Mouse (Mus musculus): Measurements from ENCODE around the gene Aloxe3. TPM values are rescaled to one million over a fixed set of nuclear protein-coding genes. Genes with fewer than 3 reads are reported as not detected.
A peak's percentile ranks its signal among the peaks of the same experiment; 100 is the strongest.

The Aloxe3 gene
- polyA plus RNA-seq, 1 experiment from 2014 or later, result 0.09 TPM

- Histone ChIP-seq H3K4me3 (ENCODE audit: control insufficient read depth in 1 of 2, insufficient read depth in 1 of 2, low read depth in 1 of 2, low read length in 2 of 2) (peak overlapping the region; percentile 70 to 73), H3K9me3 (ENCODE audit: control insufficient read depth, low read length) (no peaks in the 10 kb centered on the region), H3K4me1 (ENCODE audit: control insufficient read depth in 2 of 2, insufficient read depth in 2 of 2, low read length in 2 of 2) (peaks cover 13 to 35% of the 10 kb centered on the region in 2 experiments), H3K4me2 (ENCODE audit: low read length) (peak overlapping the region; percentile 84), H3K27ac (replicated peaks in 1 of 2; ENCODE audit: control insufficient read depth in 1 of 2, insufficient read depth in 1 of 2, low read depth in 2 of 2, low read length in 2 of 2) (peak overlapping the region; percentile 82), H3K9ac (ENCODE audit: low read length) (peak overlapping the region; percentile 77), H3K36me3 (ENCODE audit: control insufficient read depth, insufficient read depth, low read length) (no peaks in the 10 kb centered on the region), H3K27me3 (ENCODE audit: control insufficient read depth, insufficient read depth, low read length) (no peaks in the 10 kb centered on the region)
- ATAC-seq (ENCODE audit: insufficient number of reproducible peaks, insufficient read depth, low FRiP score, low read depth), result peak; percentile 4
- WGBS, result under 1% methylated on average over 29 of the region's 29 CpGs
These were observed 2.5 kb upstream of the Aloxe3 start for GRCm38 (mm10) chr11:69123056-69123692.

GRCm38 (mm10) chr11:69123693-69124497 is 1.8 kb upstream of the Aloxe3 start:
- Histone ChIP-seq H3K9me3 (ENCODE audit: control insufficient read depth, low read length) (no peaks in the 10 kb centered on the region), H3K4me1 (ENCODE audit: control insufficient read depth in 2 of 2, insufficient read depth in 2 of 2, low read length in 2 of 2) (peaks cover 12 to 33% of the 10 kb centered on the region in 2 experiments), H3K36me3 (ENCODE audit: control insufficient read depth, insufficient read depth, low read length) (no peaks in the 10 kb centered on the region), H3K9ac (ENCODE audit: low read length) (peak overlapping the region; percentile 77), H3K4me3 (ENCODE audit: control insufficient read depth in 1 of 2, insufficient read depth in 1 of 2, low read depth in 1 of 2, low read length in 2 of 2) (peak overlapping the region; percentile 70 to 73), H3K4me2 (ENCODE audit: low read length) (peak overlapping the region; percentile 84), H3K27me3 (ENCODE audit: control insufficient read depth, insufficient read depth, low read length) (no peaks in the 10 kb centered on the region), H3K27ac (replicated peaks in 1 of 2; ENCODE audit: control insufficient read depth in 1 of 2, insufficient read depth in 1 of 2, low read depth in 2 of 2, low read length in 2 of 2) (peak overlapping the region; percentile 82)
- ATAC-seq (ENCODE audit: insufficient number of reproducible peaks, insufficient read depth, low FRiP score, low read depth), result peak; percentile 24; the same call in 1 of the 2 replicates
- under 1% methylated on average over 31 of the region's 31 CpGs for WGBS

DNA sequence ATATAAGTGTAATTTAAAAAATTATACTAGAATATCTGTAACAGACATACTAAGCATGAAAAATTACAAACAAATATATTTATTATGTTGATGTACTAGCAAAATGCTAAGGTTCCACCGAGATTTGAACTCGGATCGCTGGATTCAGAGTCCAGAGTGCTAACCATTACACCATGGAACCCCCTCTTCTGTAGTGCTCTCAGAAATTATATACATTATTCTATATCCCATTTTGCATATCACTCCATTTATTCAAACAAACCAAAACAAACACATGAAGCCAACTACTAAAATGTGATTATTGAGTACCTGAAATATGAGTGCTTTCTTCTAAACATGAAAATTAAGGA is 1.2 kb upstream of the Aloxe3 start:
- H3K36me3 ChIP-seq (ENCODE audit: control insufficient read depth, insufficient read depth, low read length), result no peaks in the 10 kb centered on the region
- 0% methylated on average over 3 of the region's 3 CpGs for WGBS
- no peaks in the 10 kb centered on the region for H3K27me3 ChIP-seq (ENCODE audit: control insufficient read depth, insufficient read depth, low read length)
- H3K9ac ChIP-seq (ENCODE audit: low read length), result no peak overlapping the region
- no peak for ATAC-seq (ENCODE audit: insufficient number of reproducible peaks, insufficient read depth, low FRiP score, low read depth)
- no peak overlapping the region for H3K27ac ChIP-seq (replicated peaks in 1 of 2; ENCODE audit: control insufficient read depth in 1 of 2, insufficient read depth in 1 of 2, low read depth in 2 of 2, low read length in 2 of 2)
- H3K4me3 ChIP-seq (ENCODE audit: control insufficient read depth in 1 of 2, insufficient read depth in 1 of 2, low read depth in 1 of 2, low read length in 2 of 2), result peak overlapping the region in 1 of 2 experiments; percentile 73; a peak in 1 of 4 replicates
- peak overlapping the region; percentile 84; the same call in 1 of the 2 replicates for H3K4me2 ChIP-seq (ENCODE audit: low read length)
- H3K9me3 ChIP-seq (ENCODE audit: control insufficient read depth, low read length), result no peaks in the 10 kb centered on the region
- H3K4me1 ChIP-seq (ENCODE audit: control insufficient read depth in 2 of 2, insufficient read depth in 2 of 2, low read length in 2 of 2), result peaks cover 10 to 29% of the 10 kb centered on the region in 2 experiments

- H3K4me1 ChIP-seq (ENCODE audit: control insufficient read depth in 2 of 2, insufficient read depth in 2 of 2, low read length in 2 of 2), result peaks cover 10 to 21% of the 10 kb centered on the region in 2 experiments
- H3K4me2 ChIP-seq (ENCODE audit: low read length), result peak overlapping the region; percentile 93
- ATAC-seq (ENCODE audit: insufficient number of reproducible peaks, insufficient read depth, low FRiP score, low read depth), result peak; percentile 20; the same call in 1 of the 2 replicates
- peak overlapping the region; percentile 63 to 70 for H3K27ac ChIP-seq (replicated peaks in 1 of 2; ENCODE audit: control insufficient read depth in 1 of 2, insufficient read depth in 1 of 2, low read depth in 2 of 2, low read length in 2 of 2)
- under 1% methylated on average over 24 of the region's 24 CpGs for WGBS
- peak overlapping the region; percentile 60 to 65 for H3K4me3 ChIP-seq (ENCODE audit: control insufficient read depth in 1 of 2, insufficient read depth in 1 of 2, low read depth in 1 of 2, low read length in 2 of 2)
- H3K9ac ChIP-seq (ENCODE audit: low read length), result peak overlapping the region; percentile 68
- no peaks in the 10 kb centered on the region for H3K27me3 ChIP-seq (ENCODE audit: control insufficient read depth, insufficient read depth, low read length)
- no peaks in the 10 kb centered on the region for H3K36me3 ChIP-seq (ENCODE audit: control insufficient read depth, insufficient read depth, low read length)
- H3K9me3 ChIP-seq (ENCODE audit: control insufficient read depth, low read length), result no peaks in the 10 kb centered on the region
These were observed 450 bp upstream of the Aloxe3 start for GRCm38 (mm10) chr11:69125041-69125851.

- ATAC-seq (ENCODE audit: insufficient number of reproducible peaks, insufficient read depth, low FRiP score, low read depth), result no peak
- WGBS, result 14% methylated on average over 20 of the region's 20 CpGs
- Histone ChIP-seq H3K4me2 (ENCODE audit: low read length) (peak overlapping the region; percentile 93), H3K9ac (ENCODE audit: low read length) (peak overlapping the region; percentile 68), H3K27me3 (ENCODE audit: control insufficient read depth, insufficient read depth, low read length) (no peaks in the 10 kb centered on the region), H3K4me1 (ENCODE audit: control insufficient read depth in 2 of 2, insufficient read depth in 2 of 2, low read length in 2 of 2) (peaks cover 5 to 14% of the 10 kb centered on the region in 2 experiments), H3K9me3 (ENCODE audit: control insufficient read depth, low read length) (no peaks in the 10 kb centered on the region), H3K36me3 (ENCODE audit: control insufficient read depth, insufficient read depth, low read length) (no peaks in the 10 kb centered on the region), H3K27ac (replicated peaks in 1 of 2; ENCODE audit: control insufficient read depth in 1 of 2, insufficient read depth in 1 of 2, low read depth in 2 of 2, low read length in 2 of 2) (peak overlapping the region in 1 of 2 experiments; percentile 70; a peak in 2 of 4 replicates), H3K4me3 (ENCODE audit: control insufficient read depth in 1 of 2, insufficient read depth in 1 of 2, low read depth in 1 of 2, low read length in 2 of 2) (peak overlapping the region; percentile 60 to 65)
These were observed 416 bp downstream of the Aloxe3 start for GRCm38 (mm10) chr11:69125919-69126705.

GRCm38 (mm10) chr11:69126706-69127095 is 1.0 kb downstream of the Aloxe3 start:
- 59% methylated on average over 2 of the region's 2 CpGs for WGBS
- no peaks in the 10 kb centered on the region for H3K9me3 ChIP-seq (ENCODE audit: control insufficient read depth, low read length)
- peak overlapping the region; percentile 93; the same call in 1 of the 2 replicates for H3K4me2 ChIP-seq (ENCODE audit: low read length)

More at GRCm38 (mm10) chr11:69126706-69127095, 1.0 kb downstream of the Aloxe3 start:
- Histone ChIP-seq H3K9ac (ENCODE audit: low read length) (no peak overlapping the region), H3K36me3 (ENCODE audit: control insufficient read depth, insufficient read depth, low read length) (no peaks in the 10 kb centered on the region), H3K4me1 (ENCODE audit: control insufficient read depth in 2 of 2, insufficient read depth in 2 of 2, low read length in 2 of 2) (peaks cover 5 to 14% of the 10 kb centered on the region in 2 experiments), H3K27me3 (ENCODE audit: control insufficient read depth, insufficient read depth, low read length) (no peaks in the 10 kb centered on the region), H3K4me3 (ENCODE audit: control insufficient read depth in 1 of 2, insufficient read depth in 1 of 2, low read depth in 1 of 2, low read length in 2 of 2) (no peak overlapping the region), H3K27ac (replicated peaks in 1 of 2; ENCODE audit: control insufficient read depth in 1 of 2, insufficient read depth in 1 of 2, low read depth in 2 of 2, low read length in 2 of 2) (no peak overlapping the region)
- no peak for ATAC-seq (ENCODE audit: insufficient number of reproducible peaks, insufficient read depth, low FRiP score, low read depth)
